Mouse (Mus musculus): ENCODE data around the gene Ogdh. TPM values are rescaled to one million over a fixed set of nuclear protein-coding genes. Genes with fewer than 3 reads are reported as not detected.

Ogdh gene
- polyA plus RNA-seq, 1 experiment from 2014 or later, result 99.5 TPM

DNA sequence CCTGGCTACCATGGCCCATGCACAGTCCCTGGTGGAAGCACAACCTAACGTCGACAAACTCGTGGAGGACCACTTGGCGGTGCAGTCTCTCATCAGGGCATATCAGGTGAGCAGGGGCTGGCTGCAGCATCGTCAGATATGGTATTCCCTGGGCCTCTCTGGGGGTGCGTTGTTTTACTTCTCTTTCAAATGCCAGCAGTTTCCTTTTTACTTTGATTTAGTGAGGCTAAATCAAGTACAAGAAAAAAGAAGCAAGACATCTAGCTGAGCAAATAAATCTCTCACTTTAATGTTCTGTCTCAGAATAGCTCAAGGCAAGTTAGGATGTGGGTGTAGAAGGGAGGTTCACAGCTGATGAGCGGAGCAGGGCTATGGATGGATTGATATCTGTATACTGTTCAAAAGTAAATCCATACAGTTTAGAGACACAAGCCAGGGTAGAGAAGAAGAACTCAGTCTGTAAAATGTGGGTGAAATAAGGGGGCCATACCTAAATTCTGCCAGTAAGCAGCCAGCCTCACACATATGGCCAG lies 22.5 kb downstream of the Ogdh start:
- H3K27ac ChIP-seq (ENCODE audit: low read length), result no peak overlapping the region
- no peak overlapping the region for H3K4me3 ChIP-seq (replicated peaks; ENCODE audit: low read length)
- WGBS, result 89% methylated on average over 7 of the region's 7 CpGs
- H3K9ac ChIP-seq (replicated peaks; ENCODE audit: low read depth, low read length), result no peak overlapping the region
- no peak overlapping the region for H3K4me2 ChIP-seq (ENCODE audit: low read length)
- ATAC-seq, result no peak
- no peaks in the 10 kb centered on the region for H3K27me3 ChIP-seq (replicated peaks; ENCODE audit: control insufficient read depth, insufficient read depth, low read length)
- H3K9me3 ChIP-seq (ENCODE audit: control insufficient read depth, low read length), result no peaks in the 10 kb centered on the region
- no peaks in the 10 kb centered on the region for H3K4me1 ChIP-seq (replicated peaks; ENCODE audit: control insufficient read depth, insufficient read depth, low read length)
- H3K36me3 ChIP-seq (ENCODE audit: control insufficient read depth, insufficient read depth), result peaks cover 9% of the 10 kb centered on the region; the same call in 1 of the 2 replicates

DNA sequence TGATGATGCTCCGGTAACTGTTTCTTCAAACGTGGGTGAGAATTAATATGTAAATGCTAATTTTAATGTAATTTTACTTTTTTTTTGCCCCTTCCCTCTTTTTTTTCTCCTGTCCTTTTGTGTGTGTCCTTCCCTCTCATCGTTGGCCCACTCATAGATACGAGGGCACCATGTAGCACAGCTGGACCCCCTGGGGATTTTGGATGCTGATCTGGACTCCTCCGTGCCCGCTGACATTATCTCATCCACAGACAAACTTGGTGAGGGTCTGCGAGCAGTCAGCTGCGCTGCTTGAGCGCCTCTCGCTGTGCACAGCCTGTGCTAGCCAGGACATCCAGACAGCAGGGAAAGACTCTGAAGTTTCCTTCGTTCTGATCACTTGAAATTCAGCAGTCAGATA lies 25.4 kb downstream of the Ogdh start:
- Histone ChIP-seq H3K4me1 (replicated peaks; ENCODE audit: control insufficient read depth, insufficient read depth, low read length) (no peaks in the 10 kb centered on the region), H3K36me3 (ENCODE audit: control insufficient read depth, insufficient read depth) (peaks cover 3% of the 10 kb centered on the region; the same call in 1 of the 2 replicates), H3K9me3 (ENCODE audit: control insufficient read depth, low read length) (no peaks in the 10 kb centered on the region), H3K27me3 (replicated peaks; ENCODE audit: control insufficient read depth, insufficient read depth, low read length) (no peaks in the 10 kb centered on the region), H3K4me3 (replicated peaks; ENCODE audit: low read length) (no peak overlapping the region), H3K4me2 (ENCODE audit: low read length) (no peak overlapping the region), H3K9ac (replicated peaks; ENCODE audit: low read depth, low read length) (no peak overlapping the region), H3K27ac (ENCODE audit: low read length) (no peak overlapping the region)
- WGBS, result 90% methylated on average over 11 of the region's 11 CpGs
- ATAC-seq, result no peak

DNA sequence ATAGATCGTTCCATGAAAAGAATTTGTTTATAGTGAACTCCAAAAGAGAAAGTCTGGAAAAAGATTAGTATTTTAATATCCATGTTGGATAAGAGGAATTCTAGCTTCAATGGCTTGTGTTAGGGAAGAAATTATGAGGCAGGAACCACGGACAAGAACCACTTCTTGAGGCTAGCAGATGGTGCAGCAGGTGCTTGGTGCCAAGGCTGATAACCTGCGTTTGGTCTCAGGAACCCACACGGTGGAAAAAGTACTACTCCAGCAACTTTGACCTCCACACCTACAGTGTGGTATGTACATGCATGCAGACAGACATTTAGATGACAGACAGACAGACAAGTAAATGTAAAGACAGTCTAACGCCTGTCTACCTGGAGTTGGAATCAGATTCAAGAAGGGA lies 27.1 kb downstream of the Ogdh start:
- Histone ChIP-seq H3K4me3 (replicated peaks; ENCODE audit: low read length) (no peak overlapping the region), H3K36me3 (ENCODE audit: control insufficient read depth, insufficient read depth) (peaks cover 3% of the 10 kb centered on the region; the same call in 1 of the 2 replicates), H3K27ac (ENCODE audit: low read length) (no peak overlapping the region), H3K4me2 (ENCODE audit: low read length) (no peak overlapping the region), H3K9me3 (ENCODE audit: control insufficient read depth, low read length) (no peaks in the 10 kb centered on the region), H3K9ac (replicated peaks; ENCODE audit: low read depth, low read length) (no peak overlapping the region), H3K27me3 (replicated peaks; ENCODE audit: control insufficient read depth, insufficient read depth, low read length) (no peaks in the 10 kb centered on the region), H3K4me1 (replicated peaks; ENCODE audit: control insufficient read depth, insufficient read depth, low read length) (no peaks in the 10 kb centered on the region)
- ATAC-seq, result no peak
- 91% methylated on average over 5 of the region's 5 CpGs for WGBS

DNA sequence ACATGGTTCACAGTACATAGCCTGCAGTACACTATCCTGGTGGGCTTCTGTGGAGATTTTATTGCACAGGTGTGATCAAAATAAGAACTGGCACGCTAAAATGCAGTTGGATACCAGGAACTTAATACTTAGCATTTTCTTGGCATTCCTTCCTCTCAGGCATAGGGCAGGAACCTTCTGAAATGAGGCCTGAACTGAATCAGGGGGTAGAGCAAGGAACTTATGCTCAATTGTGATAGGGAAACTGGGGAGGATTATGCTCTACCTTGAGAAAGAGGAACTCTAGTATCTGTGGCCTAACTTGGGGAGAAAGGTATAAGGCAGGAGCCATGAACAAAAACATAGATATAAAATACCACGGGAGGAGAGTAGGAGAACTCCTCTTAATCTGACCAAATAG lies 27.9 kb downstream of the Ogdh start:
- H3K27ac ChIP-seq (ENCODE audit: low read length), result no peak overlapping the region
- peaks cover 3% of the 10 kb centered on the region; the same call in 1 of the 2 replicates for H3K36me3 ChIP-seq (ENCODE audit: control insufficient read depth, insufficient read depth)
- no peaks in the 10 kb centered on the region for H3K9me3 ChIP-seq (ENCODE audit: control insufficient read depth, low read length)
- H3K4me1 ChIP-seq (replicated peaks; ENCODE audit: control insufficient read depth, insufficient read depth, low read length), result no peaks in the 10 kb centered on the region
- no peak overlapping the region for H3K9ac ChIP-seq (replicated peaks; ENCODE audit: low read depth, low read length)
- no peaks in the 10 kb centered on the region for H3K27me3 ChIP-seq (replicated peaks; ENCODE audit: control insufficient read depth, insufficient read depth, low read length)
- no peak overlapping the region for H3K4me3 ChIP-seq (replicated peaks; ENCODE audit: low read length)
- no peak overlapping the region for H3K4me2 ChIP-seq (ENCODE audit: low read length)
- 91% methylated on average over 2 of the region's 2 CpGs for WGBS
- no peak for ATAC-seq

DNA sequence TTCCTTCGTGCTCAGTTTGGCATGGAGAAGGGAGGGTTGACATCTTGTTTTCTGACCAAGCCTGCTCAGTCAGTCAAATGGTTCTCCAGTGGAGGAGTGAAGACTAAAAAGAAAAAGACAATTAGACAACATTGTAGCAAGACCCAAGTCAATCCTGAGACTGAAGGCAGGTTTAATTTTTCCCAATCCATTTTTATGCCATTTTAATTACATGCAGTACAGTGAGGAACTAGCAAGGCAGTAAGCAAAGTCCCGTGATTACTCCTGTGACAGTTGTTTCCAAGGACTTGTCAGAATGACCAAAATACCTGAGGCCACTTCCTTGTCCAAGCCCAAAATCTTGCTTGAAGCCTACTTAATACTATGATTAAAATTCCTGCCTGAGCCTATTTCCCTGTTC lies 30.7 kb downstream of the Ogdh start:
- no peak for ATAC-seq
- Histone ChIP-seq H3K27me3 (replicated peaks; ENCODE audit: control insufficient read depth, insufficient read depth, low read length) (no peaks in the 10 kb centered on the region), H3K4me2 (ENCODE audit: low read length) (no peak overlapping the region), H3K27ac (ENCODE audit: low read length) (no peak overlapping the region), H3K36me3 (ENCODE audit: control insufficient read depth, insufficient read depth) (peaks cover 3% of the 10 kb centered on the region; the same call in 1 of the 2 replicates), H3K9me3 (ENCODE audit: control insufficient read depth, low read length) (no peaks in the 10 kb centered on the region), H3K9ac (replicated peaks; ENCODE audit: low read depth, low read length) (no peak overlapping the region), H3K4me1 (replicated peaks; ENCODE audit: control insufficient read depth, insufficient read depth, low read length) (no peaks in the 10 kb centered on the region), H3K4me3 (replicated peaks; ENCODE audit: low read length) (no peak overlapping the region)
- WGBS, result 96% methylated on average over 2 of the region's 2 CpGs

DNA sequence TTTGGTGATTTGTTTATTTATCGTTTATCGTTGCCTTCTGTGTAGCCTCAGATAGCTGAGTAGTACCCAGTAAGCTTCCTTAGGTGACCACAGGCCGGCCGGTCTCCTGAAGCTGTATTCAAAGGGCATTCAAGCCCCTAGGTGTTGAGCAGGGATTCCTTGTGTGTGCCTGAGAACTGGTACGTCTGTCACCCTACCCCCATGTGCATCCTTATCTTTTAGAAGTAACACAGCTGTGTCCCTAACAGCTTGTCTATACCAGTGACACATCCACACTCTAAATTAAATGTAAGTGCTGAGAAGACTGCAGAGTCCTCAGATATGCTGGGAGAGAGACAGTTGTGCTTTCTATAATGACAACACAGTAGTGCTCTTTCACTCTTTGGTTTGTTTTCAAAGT lies 31.9 kb downstream of the Ogdh start:
- H3K4me3 ChIP-seq (replicated peaks; ENCODE audit: low read length), result no peak overlapping the region
- no peak for ATAC-seq
- no peaks in the 10 kb centered on the region for H3K4me1 ChIP-seq (replicated peaks; ENCODE audit: control insufficient read depth, insufficient read depth, low read length)
- no peak overlapping the region for H3K9ac ChIP-seq (replicated peaks; ENCODE audit: low read depth, low read length)
- no peaks in the 10 kb centered on the region for H3K27me3 ChIP-seq (replicated peaks; ENCODE audit: control insufficient read depth, insufficient read depth, low read length)
- H3K4me2 ChIP-seq (ENCODE audit: low read length), result no peak overlapping the region
- WGBS, result 90% methylated on average over 5 of the region's 5 CpGs
- no peaks in the 10 kb centered on the region; the same call in 1 of the 2 replicates for H3K36me3 ChIP-seq (ENCODE audit: control insufficient read depth, insufficient read depth)
- H3K9me3 ChIP-seq (ENCODE audit: control insufficient read depth, low read length), result no peaks in the 10 kb centered on the region
- H3K27ac ChIP-seq (ENCODE audit: low read length), result no peak overlapping the region

DNA sequence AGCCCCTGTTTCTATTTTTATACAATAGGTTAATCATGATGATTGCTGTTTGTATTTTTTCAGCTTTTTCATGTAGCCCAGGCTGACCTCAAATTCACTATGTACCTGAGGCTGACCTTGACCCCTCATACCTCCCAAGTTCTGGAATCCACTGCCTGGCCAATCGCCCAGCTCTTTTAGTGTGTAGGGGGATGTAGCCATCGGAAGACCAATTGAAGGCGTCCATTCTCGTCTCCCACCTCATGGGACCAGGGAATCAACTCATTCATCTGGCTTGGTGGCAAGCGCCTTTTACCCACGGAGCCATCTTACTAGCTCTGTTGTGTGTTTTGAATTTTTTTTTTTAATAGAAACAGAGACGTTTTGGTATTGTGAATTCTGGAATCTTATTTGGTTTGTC lies 39.8 kb downstream of the Ogdh start:
- H3K27me3 ChIP-seq (replicated peaks; ENCODE audit: control insufficient read depth, insufficient read depth, low read length), result no peaks in the 10 kb centered on the region
- H3K9me3 ChIP-seq (ENCODE audit: control insufficient read depth, low read length), result no peaks in the 10 kb centered on the region
- H3K36me3 ChIP-seq (ENCODE audit: control insufficient read depth, insufficient read depth), result no peaks in the 10 kb centered on the region; the same call in 1 of the 2 replicates
- H3K4me1 ChIP-seq (replicated peaks; ENCODE audit: control insufficient read depth, insufficient read depth, low read length), result no peaks in the 10 kb centered on the region
- H3K4me3 ChIP-seq (replicated peaks; ENCODE audit: low read length), result no peak overlapping the region
- no peak overlapping the region for H3K9ac ChIP-seq (replicated peaks; ENCODE audit: low read depth, low read length)
- no peak overlapping the region for H3K27ac ChIP-seq (ENCODE audit: low read length)
- 95% methylated on average over 7 of the region's 7 CpGs for WGBS
- H3K4me2 ChIP-seq (ENCODE audit: low read length), result no peak overlapping the region
- no peak for ATAC-seq

DNA sequence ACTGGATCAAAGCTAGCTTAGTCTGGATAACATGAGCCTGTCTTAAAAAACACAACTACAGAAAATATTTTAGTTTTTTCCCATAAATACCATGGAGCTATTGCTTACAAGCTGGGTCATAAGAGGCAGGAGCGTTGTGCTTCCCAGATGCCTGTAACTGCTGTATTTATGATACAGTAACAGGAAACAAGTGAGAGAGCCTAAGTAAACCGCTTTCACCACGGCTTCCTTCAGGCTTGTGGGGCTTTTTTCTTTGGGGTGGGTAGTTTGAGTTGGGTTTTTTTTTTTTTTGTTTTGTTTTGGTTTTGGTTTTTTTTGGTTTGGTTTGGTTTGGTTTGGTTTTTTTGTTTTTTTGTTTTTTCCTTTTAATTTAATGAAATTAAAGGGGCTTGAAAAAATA lies 41.2 kb downstream of the Ogdh start:
- Histone ChIP-seq H3K27me3 (replicated peaks; ENCODE audit: control insufficient read depth, insufficient read depth, low read length) (no peaks in the 10 kb centered on the region), H3K4me1 (replicated peaks; ENCODE audit: control insufficient read depth, insufficient read depth, low read length) (no peaks in the 10 kb centered on the region), H3K9ac (replicated peaks; ENCODE audit: low read depth, low read length) (no peak overlapping the region), H3K4me3 (replicated peaks; ENCODE audit: low read length) (no peak overlapping the region), H3K27ac (ENCODE audit: low read length) (no peak overlapping the region), H3K36me3 (ENCODE audit: control insufficient read depth, insufficient read depth) (no peaks in the 10 kb centered on the region; the same call in 1 of the 2 replicates), H3K9me3 (ENCODE audit: control insufficient read depth, low read length) (no peaks in the 10 kb centered on the region), H3K4me2 (ENCODE audit: low read length) (no peak overlapping the region)
- WGBS, result 92% methylated on average over 3 of the region's 3 CpGs
- no peak for ATAC-seq

DNA sequence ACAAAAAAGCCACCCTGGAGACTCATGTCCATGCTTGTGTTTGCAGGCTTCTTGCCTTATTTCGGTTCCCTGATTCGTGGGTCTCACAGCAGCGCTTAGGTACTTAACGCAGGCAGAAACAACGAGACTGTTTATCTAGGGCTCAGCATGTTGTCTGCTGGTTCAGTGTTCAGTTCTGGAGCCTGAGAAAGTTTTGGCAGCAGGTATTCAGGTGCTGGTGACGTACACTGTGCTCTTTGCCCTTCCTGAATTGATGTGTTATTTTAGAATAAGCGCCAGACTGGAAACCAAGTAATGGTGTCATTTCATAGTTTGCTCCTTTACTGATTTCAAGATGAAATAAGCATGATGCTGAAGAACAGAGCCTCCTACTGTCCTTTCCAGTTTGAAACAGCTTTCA lies 42.0 kb downstream of the Ogdh start:
- H3K27me3 ChIP-seq (replicated peaks; ENCODE audit: control insufficient read depth, insufficient read depth, low read length), result no peaks in the 10 kb centered on the region
- 86% methylated on average over 7 of the region's 7 CpGs for WGBS
- no peak overlapping the region for H3K9ac ChIP-seq (replicated peaks; ENCODE audit: low read depth, low read length)
- no peaks in the 10 kb centered on the region for H3K9me3 ChIP-seq (ENCODE audit: control insufficient read depth, low read length)
- no peaks in the 10 kb centered on the region; the same call in 1 of the 2 replicates for H3K36me3 ChIP-seq (ENCODE audit: control insufficient read depth, insufficient read depth)
- no peak overlapping the region for H3K4me2 ChIP-seq (ENCODE audit: low read length)
- H3K4me3 ChIP-seq (replicated peaks; ENCODE audit: low read length), result no peak overlapping the region
- ATAC-seq, result no peak
- H3K4me1 ChIP-seq (replicated peaks; ENCODE audit: control insufficient read depth, insufficient read depth, low read length), result no peaks in the 10 kb centered on the region
- no peak overlapping the region for H3K27ac ChIP-seq (ENCODE audit: low read length)

DNA sequence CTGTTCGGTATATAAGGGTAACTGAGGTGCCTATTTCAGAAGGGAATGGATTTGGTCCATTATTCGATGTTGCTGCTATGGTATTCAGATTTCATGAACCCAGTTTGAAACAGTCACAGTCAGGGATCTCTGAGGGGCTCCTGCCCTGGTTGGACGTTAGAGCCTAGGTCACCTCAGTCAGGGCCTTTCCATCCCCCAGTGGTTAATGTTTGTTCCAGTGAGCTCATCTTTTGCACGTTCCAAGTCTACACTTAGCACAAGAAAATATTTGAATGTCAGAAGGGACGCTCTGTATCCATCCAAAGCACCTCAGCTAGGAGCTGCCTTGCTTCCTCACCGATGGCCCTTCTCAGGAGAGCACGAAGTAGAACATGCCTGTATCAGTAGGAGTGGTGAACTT lies 43.9 kb downstream of the Ogdh start:
- Histone ChIP-seq H3K27ac (ENCODE audit: low read length) (no peak overlapping the region), H3K4me1 (replicated peaks; ENCODE audit: control insufficient read depth, insufficient read depth, low read length) (no peaks in the 10 kb centered on the region), H3K4me3 (replicated peaks; ENCODE audit: low read length) (no peak overlapping the region), H3K4me2 (ENCODE audit: low read length) (no peak overlapping the region), H3K9me3 (ENCODE audit: control insufficient read depth, low read length) (no peaks in the 10 kb centered on the region), H3K36me3 (ENCODE audit: control insufficient read depth, insufficient read depth) (0 out of 2 replicates have a peak, but pooled peaks cover 4% of the 10 kb centered on the region), H3K9ac (replicated peaks; ENCODE audit: low read depth, low read length) (no peak overlapping the region), H3K27me3 (replicated peaks; ENCODE audit: control insufficient read depth, insufficient read depth, low read length) (no peaks in the 10 kb centered on the region)
- WGBS, result 94% methylated on average over 7 of the region's 7 CpGs
- no peak for ATAC-seq
